Mouse (Mus musculus) layer of hippocampus, adult 2 months (tissue): Measurements from ENCODE around the gene Slc7a6. TPM values are rescaled to one million over a fixed set of nuclear protein-coding genes. Genes with fewer than 3 reads are reported as not detected.
"Not testable (repeated sequence)": the region's sequence is repeated elsewhere in the genome, so short reads cannot be mapped to it uniquely, and the experiment has no call there.

ENCODE experiments used
- DNase-seq, 2 experiments: peaks; one replicate each; pipeline ENCODE4 v3.0.0; 2022; ENCODE audit warnings: low spot score in 2 of 2
- H3K27ac ChIP-seq: fragments of 200-600 bp; 2 replicates; pipeline ENCODE4 v1.8.1; 2022
- H3K4me3 ChIP-seq: fragments of 200-600 bp; 2 replicates; pipeline ENCODE4 v1.8.1; 2022; ENCODE audit warnings: mild to moderate bottlenecking
- CTCF ChIP-seq: fragments of 200-600 bp; conservative IDR thresholded peaks from 2 replicates; pipeline ENCODE4 v1.8.1; 2022; ENCODE audit warnings: antibody characterized with exemption, mild to moderate bottlenecking, moderate library complexity
- total RNA-seq, 2 experiments: library from RNA; stranded (reverse); gene quantifications; 2 replicates each; pipeline ENCODE4 v1.2.3; 2021

Gene Slc7a6
- total RNA-seq, 2 experiments from 2014 or later = 24.6 to 26.7 TPM

- H3K4me3 ChIP-seq = peak overlapping the region; percentile 71
- peak overlapping the region; percentile 90 for H3K27ac ChIP-seq
- TF ChIP-seq CTCF = peak; percentile 67
Measured at GRCm38 (mm10) chr8:106169934-106170480, 1.4 kb downstream of the Slc7a6 start.

GRCm38 (mm10) chr8:106173566-106173965 lies 4.9 kb downstream of the Slc7a6 start:
- TF ChIP-seq CTCF = no peak
- Histone ChIP-seq H3K4me3 (no peak overlapping the region), H3K27ac (no peak overlapping the region)
- DNase-seq = no peak

More at GRCm38 (mm10) chr8:106169934-106170480, 1.4 kb downstream of the Slc7a6 start:
- DNase-seq = no peak

- DNase-seq = no peak
- TF ChIP-seq CTCF = no peak
- Histone ChIP-seq H3K27ac (no peak overlapping the region), H3K4me3 (no peak overlapping the region)
Measured at GRCm38 (mm10) chr8:106176891-106177290, 8.2 kb downstream of the Slc7a6 start.

- no peak overlapping the region for H3K4me3 ChIP-seq
- TF ChIP-seq CTCF = no peak
- no peak overlapping the region for H3K27ac ChIP-seq
- no peak for DNase-seq
Measured at GRCm38 (mm10) chr8:106177594-106177993, 8.9 kb downstream of the Slc7a6 start.

GRCm38 (mm10) chr8:106178428-106178827 lies 9.8 kb downstream of the Slc7a6 start:
- H3K4me3 ChIP-seq = no peak overlapping the region
- no peak overlapping the region for H3K27ac ChIP-seq
- TF ChIP-seq CTCF = no peak
- DNase-seq = no peak

- peak; percentile 27 to 37 for DNase-seq
- no peak for TF ChIP-seq CTCF
- peak overlapping the region; percentile 32 for H3K27ac ChIP-seq
- H3K4me3 ChIP-seq = no peak overlapping the region
Measured at GRCm38 (mm10) chr8:106185628-106186270, 17.1 kb downstream of the Slc7a6 start.

GRCm38 (mm10) chr8:106186394-106186793 lies 17.7 kb downstream of the Slc7a6 start:
- H3K27ac ChIP-seq = peak overlapping the region; percentile 32; the same call in 1 of the 2 replicates
- no peak for TF ChIP-seq CTCF
- DNase-seq = no peak
- H3K4me3 ChIP-seq = no peak overlapping the region

- H3K27ac ChIP-seq = no peak overlapping the region
- DNase-seq = no peak
- TF ChIP-seq CTCF = no peak
- no peak overlapping the region for H3K4me3 ChIP-seq
Measured at GRCm38 (mm10) chr8:106189162-106189561, 20.5 kb downstream of the Slc7a6 start.

GRCm38 (mm10) chr8:106191639-106192038 lies 23.0 kb downstream of the Slc7a6 start:
- DNase-seq = no peak
- H3K27ac ChIP-seq = no peak overlapping the region
- H3K4me3 ChIP-seq = no peak overlapping the region
- TF ChIP-seq CTCF = no peak

GRCm38 (mm10) chr8:106193162-106193561 lies 24.5 kb downstream of the Slc7a6 start:
- DNase-seq = no peak
- no peak overlapping the region for H3K4me3 ChIP-seq
- no peak overlapping the region for H3K27ac ChIP-seq
- no peak for TF ChIP-seq CTCF

- Histone ChIP-seq H3K27ac (no peak overlapping the region), H3K4me3 (no peak overlapping the region)
- no peak for TF ChIP-seq CTCF
- no peak for DNase-seq
Measured at GRCm38 (mm10) chr8:106194062-106194461, 25.4 kb downstream of the Slc7a6 start.

GRCm38 (mm10) chr8:106198741-106199140 lies 30.1 kb downstream of the Slc7a6 start:
- Histone ChIP-seq H3K4me3 (no peak overlapping the region), H3K27ac (0 out of 2 replicates have a peak overlapping the region, but pooled peaks have one; percentile 6)
- TF ChIP-seq CTCF = peak; percentile 81
- peak in 1 of 2 experiments; percentile 27 for DNase-seq

- H3K27ac ChIP-seq, DNase-seq, H3K4me3 ChIP-seq: not testable (repeated sequence)
Measured at GRCm38 (mm10) chr8:106199596-106199995, 30.9 kb downstream of the Slc7a6 start.
